Mouse (Mus musculus) B cell, adult (primary cell): ENCODE measurements around the gene Kcnf1. TPM values are rescaled to one million over a fixed set of nuclear protein-coding genes. Genes with fewer than 3 reads are reported as not detected.

ENCODE experiments used
- total RNA-seq: library from RNA; stranded (reverse); gene quantifications from 4 replicates; pipeline ENCODE4 v1.2.4, GENCODE M21; 2023; ENCODE audit not compliant: inconsistent age

Kcnf1 gene
- total RNA-seq, result 0.10 TPM in 2 of 4 replicates, not detected in the others

GRCm38 (mm10) chr12:17176757-17177092 lies at the start of gene Kcnf1:
Gene Kcnf1 (minus strand): TSS chr12:17176888.

Other genes with a start within 250 kb of the Kcnf1 start
- 13.4 to 14.4 TPM (median 13.7 TPM) in 4 replicates for gene Pqlc3, start 176.5 kb downstream of the Kcnf1 start, total RNA-seq
- gene 2410004P03Rik, start 165.2 kb downstream of the Kcnf1 start, total RNA-seq, result 0.48 to 1.4 TPM (median 0.78 TPM) in 4 replicates
- 135 to 179 TPM (median 154 TPM) in 4 replicates for gene Pdia6, start 89.7 kb upstream of the Kcnf1 start, total RNA-seq
- gene Atp6v1c2, start 152.5 kb upstream of the Kcnf1 start, total RNA-seq, result 0.42 TPM in 1 of 4 replicates, not detected in the others
- gene Nol10, start 171.6 kb upstream of the Kcnf1 start, total RNA-seq, result 20.2 to 24.8 TPM (median 20.6 TPM) in 4 replicates